Mouse (Mus musculus) heart, postnatal 4 days (tissue): Measurements from ENCODE around the gene Hprt. TPM values are rescaled to one million over a fixed set of nuclear protein-coding genes. Genes with fewer than 3 reads are reported as not detected.
"Not testable (repeated sequence)": the region's sequence is repeated elsewhere in the genome, so short reads cannot be mapped to it uniquely, and the experiment has no call there.

Experiments used
- DNase-seq: peaks from one replicate; pipeline ENCODE4 v3.0.0; 2021
- total RNA-seq, 2 experiments: library from RNA; stranded (reverse); gene quantifications; 2 replicates each; pipeline ENCODE4 v1.2.3; 2021

The Hprt gene
- total RNA-seq: 100 to 1,000 TPM; 105 to 128 TPM

DNA sequence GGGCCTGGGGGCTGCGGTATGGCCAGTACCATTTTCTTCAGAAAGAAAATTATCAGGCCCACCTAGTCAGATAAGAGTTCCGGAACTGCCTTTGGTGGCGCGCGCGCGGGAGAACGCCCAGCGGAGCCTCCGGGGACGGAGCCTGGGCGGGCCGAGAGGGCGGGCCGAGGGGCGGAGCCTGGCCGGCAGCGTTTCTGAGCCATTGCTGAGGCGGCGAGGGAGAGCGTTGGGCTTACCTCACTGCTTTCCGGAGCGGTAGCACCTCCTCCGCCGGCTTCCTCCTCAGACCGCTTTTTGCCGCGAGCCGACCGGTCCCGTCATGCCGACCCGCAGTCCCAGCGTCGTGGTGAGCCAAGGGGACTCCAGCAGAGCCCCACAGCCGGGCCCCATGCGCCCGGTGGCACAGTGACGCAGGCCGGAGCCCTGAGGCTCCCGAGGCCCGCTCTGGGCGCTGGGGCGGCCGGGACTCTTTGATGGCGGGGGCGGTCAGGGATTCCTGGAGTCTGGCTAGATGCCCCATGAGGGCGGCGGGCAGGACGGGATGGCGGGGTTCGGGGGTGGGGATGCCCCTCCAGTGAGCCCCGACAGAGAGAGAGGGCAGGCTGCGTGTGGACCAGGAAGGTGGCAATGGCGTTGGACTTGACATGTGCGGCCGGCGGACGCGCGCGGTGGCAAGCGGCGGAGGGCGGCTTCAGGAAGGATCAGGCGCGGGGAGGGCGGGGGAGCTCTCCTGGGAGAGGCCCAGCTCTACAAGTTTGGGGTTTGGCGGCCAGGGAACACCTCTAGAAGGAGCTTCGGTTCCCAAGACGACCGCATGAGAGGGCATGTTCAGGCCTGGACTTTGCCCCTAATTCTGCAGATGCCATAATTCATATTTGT lies at the start of gene Hprt:
TSS of gene Hprt (plus strand) at position 233 of the 879 bp plus-strand sequence.
- peak; percentile 88 for DNase-seq

DNA sequence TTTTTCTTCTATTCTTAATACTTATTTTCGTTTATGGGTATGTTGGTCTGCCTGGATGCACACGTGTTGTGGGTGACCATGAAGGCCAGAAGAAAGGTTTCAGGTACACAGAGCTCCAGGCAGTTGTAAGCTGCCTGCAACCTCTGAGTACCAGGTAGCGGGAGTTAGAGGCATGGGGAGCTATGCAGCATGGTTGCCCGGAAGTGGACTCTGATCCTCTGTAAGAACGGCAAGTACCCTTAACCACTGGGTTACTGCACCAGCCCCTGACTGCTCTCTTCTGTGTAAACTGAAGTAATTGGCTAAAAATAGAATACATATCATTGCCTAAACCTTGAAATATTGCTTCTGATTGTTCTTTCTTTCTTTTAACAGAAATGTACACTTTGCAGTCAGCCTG lies 42.4 kb upstream of the Hprt start:
- no peak for DNase-seq

DNA sequence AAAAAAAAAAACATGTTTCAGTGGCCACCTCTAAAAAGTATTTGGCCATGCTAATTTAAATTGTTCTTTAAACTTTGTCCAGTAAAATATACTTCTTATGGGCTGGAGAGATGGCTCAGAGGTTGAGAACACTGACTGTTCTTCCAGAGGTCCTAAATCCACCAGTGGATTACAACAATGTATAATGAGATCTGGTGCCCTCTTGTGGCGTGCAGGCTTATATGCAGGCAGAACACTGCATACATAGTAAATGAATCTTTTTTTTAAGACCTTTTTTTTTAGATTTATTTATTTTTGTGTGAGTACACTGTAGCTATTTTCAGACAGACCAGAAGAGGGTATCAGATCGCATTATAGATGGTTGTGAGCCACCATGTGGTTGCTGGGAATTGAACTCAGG lies 38.2 kb upstream of the Hprt start:
- peak; percentile 10 for DNase-seq

GRCm38 (mm10) chrX:52956942-52957341 lies 31.0 kb upstream of the Hprt start:
- no peak for DNase-seq

DNA sequence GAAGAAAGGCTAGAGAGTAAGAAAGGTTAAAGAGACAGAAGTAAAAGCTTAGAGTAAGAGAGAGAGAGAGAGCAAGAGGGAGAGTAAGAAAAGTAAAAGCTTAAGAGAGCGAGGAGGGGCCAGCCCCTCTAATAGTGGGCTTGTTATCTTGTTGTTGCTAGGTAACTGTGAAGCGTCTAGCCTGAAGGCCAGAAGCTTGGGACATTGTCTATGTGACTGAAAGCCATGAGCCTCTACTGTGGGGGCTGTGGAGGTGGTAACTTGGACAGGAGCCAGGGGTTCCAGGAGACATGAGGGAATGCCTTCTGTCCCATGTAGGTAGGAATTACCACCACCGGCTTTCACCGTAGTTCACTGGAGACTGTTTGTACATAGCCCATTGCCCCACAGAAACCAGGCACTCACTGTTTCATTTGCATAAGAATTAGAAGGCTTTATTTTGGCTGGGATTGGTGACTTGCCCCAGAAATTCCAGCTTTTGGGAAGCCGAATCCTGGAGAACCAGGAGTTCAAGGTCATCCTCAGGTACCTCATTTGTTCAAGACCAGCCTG lies 26.3 kb upstream of the Hprt start:
- DNase-seq: peak; percentile 12

DNA sequence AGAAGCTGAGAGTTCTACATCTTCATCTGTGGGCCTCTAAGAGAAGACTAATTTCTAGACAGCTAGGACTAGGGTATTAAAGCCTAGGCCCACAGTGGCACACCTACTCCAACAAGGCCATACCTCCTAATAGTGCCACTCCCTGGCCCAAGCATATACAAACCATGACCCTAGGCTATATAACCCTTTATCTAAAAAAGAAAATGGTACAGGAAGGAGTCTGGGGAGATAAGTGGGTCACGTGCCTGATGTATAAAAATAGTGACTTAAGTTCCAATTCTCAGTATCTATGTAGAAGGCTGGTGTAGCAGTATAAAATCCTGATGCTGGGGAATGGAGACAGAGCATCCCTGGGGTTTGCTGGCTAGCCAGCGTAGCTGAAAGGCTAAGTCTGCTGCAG lies 22.8 kb upstream of the Hprt start:
- DNase-seq: no peak

- peak; percentile 77 for DNase-seq
Measured at GRCm38 (mm10) chrX:52971211-52972006, 16.5 kb upstream of the Hprt start.

- DNase-seq: no peak
Measured at GRCm38 (mm10) chrX:52972129-52972528, 15.8 kb upstream of the Hprt start.

DNA sequence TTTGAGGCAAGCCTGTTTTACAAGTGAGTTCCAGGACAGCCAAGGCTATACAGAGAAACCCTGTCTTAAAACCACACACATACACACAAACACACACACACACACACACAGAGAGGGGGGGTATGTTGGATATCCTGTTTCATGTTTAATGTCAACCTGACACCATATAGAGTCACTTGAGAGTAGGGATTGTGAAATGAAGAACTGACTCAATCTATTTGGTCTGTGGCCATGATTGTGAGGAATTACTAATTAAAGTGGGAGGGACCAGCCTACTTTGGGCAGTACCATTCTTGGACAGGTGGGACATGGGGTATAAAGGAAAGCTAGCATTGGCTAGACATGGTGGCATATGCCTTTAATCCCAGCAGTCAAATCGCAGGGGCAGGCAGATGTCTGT lies 15.3 kb upstream of the Hprt start:
- no peak for DNase-seq

DNA sequence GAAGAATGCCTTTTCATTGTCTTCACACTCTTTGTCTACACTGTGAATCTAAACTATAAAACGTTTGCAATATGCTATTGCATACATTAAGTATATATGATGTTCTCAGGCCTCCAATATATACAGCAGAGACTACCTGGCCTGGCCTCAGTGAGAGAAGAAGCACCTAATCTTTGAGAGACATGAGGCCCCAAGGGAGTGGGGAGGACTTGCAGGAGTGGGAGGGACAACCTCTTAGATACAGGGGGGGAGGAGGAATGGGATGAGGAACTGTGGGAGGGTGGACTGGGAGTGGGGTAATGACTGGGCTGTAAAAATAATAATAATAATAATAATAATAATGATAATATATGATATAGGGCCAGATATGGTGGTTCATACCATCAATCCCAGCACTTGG lies 9.4 kb upstream of the Hprt start:
- no peak for DNase-seq

DNA sequence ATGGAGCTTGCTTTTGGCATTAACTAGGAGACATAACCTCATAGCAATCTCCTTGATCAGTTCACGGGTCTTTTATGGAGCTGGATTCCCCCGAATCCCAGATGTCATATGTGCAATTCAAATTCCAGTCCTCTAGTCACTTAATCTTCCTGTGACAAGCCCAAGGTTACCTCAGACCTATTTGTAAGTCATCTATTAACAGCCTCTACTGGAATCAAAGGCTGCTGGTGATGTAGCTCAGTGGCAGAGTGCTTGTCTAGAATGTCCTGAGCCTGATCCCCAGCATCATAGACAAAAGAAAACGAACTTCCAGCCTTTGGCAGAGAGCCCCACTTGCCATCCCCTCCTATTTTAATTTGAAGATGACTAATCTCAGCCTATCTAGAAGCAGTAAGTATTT lies 6.6 kb upstream of the Hprt start:
- DNase-seq: no peak

DNA sequence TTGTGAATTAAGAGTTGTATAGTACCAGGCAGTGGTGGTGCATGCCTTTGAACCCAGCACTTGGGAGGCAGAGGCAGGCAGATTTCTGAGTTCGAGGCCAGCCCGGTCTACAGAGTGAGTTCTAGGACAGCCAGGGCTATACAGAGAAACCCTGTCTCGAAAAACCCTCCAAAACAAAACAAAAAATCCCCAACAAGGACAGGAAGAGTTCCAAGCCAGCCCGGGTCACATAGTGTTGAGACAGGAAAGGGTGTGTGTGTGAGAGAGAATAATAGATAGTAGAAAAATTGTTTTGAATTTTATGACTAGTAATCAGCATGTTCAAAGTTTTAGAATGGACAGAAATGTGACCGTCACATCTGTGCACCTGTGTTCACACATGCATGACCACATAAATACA lies 6.8 kb downstream of the Hprt start:
- DNase-seq: not testable (repeated sequence)

- not testable (repeated sequence) for DNase-seq
Measured at GRCm38 (mm10) chrX:53004887-53005286, 16.9 kb downstream of the Hprt start.

GRCm38 (mm10) chrX:53006062-53006461 lies 18.1 kb downstream of the Hprt start:
- no peak for DNase-seq

DNA sequence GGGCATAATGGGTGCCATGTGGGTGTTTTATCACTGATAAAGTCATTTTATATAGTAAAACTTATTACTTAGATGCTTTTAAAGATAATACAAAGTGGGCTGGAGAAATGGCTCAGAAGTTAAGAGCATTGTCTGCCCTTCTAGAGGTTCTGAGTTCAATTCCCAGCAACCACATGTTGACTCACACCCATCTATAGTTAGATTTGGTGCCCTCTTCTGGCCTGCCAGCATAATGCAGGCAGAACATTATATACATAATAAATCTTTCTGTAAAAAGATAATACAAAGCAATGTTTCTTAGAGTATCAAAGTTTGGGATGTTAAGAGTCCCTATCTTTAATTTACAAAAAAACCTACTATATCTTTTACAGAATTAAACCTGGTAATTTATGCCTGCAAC lies 27.6 kb downstream of the Hprt start:
- DNase-seq: peak; percentile 14

- no peak for DNase-seq
Measured at GRCm38 (mm10) chrX:53023021-53023420, 35.1 kb downstream of the Hprt start.

DNA sequence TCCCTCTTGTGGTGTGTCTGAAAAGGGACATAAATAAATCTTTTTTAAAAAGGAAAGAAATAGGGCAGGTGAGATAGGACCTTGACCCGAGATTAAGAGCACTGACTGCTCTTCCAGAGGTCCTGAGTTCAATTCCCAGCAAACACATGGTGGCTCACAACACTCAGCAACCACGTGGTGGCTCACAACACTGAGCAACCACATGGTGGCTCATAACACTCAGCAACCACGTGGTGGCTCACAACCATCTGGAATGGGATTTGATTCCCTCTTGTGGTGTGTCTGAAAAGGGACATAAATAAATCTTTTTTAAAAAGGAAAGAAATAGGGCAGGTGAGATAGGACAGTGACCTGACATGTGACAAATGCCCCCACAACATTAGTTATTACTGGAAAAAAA lies 36.3 kb downstream of the Hprt start:
- DNase-seq: peak; percentile 24

DNA sequence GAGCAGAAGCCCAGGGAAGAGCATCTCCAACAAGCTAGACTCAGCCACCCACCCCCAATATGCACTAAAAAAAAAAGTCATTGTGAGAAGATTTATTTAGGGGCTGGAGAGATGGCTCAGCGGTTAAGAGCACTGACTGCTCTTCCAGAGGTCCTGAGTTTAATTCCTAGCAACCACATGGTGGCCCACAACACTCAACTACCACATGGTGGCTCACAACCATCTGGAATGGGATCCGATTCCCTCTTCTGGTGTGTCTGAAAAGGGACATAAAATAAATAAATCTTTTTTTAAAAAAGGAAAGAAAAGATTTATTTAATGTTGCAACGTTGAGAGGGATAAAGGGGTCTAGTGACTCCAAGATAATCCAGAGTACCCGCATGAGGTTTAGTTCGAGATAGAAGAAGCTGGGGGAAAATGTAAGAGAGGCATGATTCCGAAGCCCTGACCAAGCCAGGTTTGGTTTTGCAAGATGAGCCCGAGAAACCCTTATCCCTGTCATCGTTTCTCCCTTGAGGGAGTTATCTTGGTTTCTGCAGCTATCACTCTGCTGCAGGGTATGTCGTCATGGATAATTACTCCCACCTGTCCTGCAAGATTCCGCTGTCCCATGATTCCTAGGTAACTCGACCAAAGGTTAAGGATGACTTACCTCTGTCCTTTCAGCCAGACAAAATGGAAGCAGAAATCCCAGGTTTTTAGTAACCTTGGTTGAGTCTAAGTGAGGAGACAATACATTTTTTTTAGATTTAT lies 37.7 kb downstream of the Hprt start:
- peak; percentile 22 for DNase-seq

DNA sequence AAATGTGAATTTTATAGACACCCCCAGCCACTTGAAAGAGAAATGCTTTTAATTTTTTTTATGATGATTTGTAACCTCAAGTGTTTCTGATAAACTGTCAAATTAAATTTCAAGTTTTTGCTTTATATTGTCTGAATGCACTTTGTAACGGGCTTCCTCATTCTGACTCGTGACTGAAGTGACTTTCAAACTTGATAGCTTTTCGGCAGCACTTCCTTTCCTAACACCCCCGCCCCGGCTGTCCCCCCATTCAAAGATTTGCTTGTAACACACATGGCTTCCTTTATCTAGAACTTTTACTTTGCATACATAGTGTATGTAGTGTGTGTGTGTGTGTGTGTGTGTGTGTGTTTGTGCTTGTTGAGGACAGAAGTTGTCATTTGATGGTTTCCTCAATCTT lies 41.6 kb downstream of the Hprt start:
- no peak for DNase-seq

GRCm38 (mm10) chrX:53038194-53038593 lies 50.3 kb downstream of the Hprt start:
- no peak for DNase-seq

DNA sequence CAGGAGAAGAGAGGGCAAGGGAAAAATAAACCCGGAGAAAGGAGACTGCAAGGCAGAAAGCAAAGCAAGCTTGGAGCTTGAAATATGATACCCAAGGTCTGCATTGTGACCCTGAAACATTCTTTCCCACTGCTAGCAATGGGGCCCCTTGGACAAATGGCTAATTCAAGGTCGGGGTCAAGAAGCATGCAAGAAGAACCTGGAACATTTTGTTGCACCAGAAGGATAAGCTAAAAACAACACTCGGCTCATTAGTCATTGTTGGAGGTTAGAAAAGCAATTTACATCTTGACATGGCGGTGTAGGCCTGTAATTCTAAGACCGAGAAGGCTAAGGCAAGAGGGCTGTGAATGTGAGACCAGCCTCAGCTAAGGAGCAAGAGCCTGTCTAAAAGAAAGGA lies 51.7 kb downstream of the Hprt start:
- DNase-seq: no peak

GRCm38 (mm10) chrX:53040138-53040537 lies 52.2 kb downstream of the Hprt start:
- DNase-seq: no peak

- no peak for DNase-seq
Measured at GRCm38 (mm10) chrX:53041006-53041405, 53.1 kb downstream of the Hprt start.
